Mouse (Mus musculus): ENCODE data around the gene Mob3a.

- TF ChIP-seq POLR2A (IDR thresholded peaks at IDR 0.05; ENCODE audit: insufficient read length, low read depth) (no peak), MAX (IDR thresholded peaks at IDR 0.05; ENCODE audit: low read depth) (no peak), USF1 (IDR thresholded peaks at IDR 0.05; ENCODE audit: low read depth) (no peak), TCF12 (IDR thresholded peaks at IDR 0.05; ENCODE audit: insufficient read depth, poor library complexity, severe bottlenecking) (no peak), POLR2AphosphoS2 (IDR thresholded peaks at IDR 0.05; ENCODE audit: insufficient read length, low read depth) (no peak), E2F4 (IDR thresholded peaks at IDR 0.05; ENCODE audit: insufficient read depth) (no peak), REST (IDR thresholded peaks at IDR 0.05; ENCODE audit: insufficient read depth, insufficient read length) (no peak), SRF (IDR thresholded peaks at IDR 0.05; ENCODE audit: control insufficient read depth, insufficient read length, low read depth) (no peak), TCF3 (IDR thresholded peaks at IDR 0.05; ENCODE audit: insufficient read length, low read depth) (no peak), MYOG (IDR thresholded peaks at IDR 0.05; ENCODE audit: control insufficient read depth in 1 of 3, insufficient read depth in 1 of 3, insufficient read length in 2 of 3, low read depth in 2 of 3) (peak in 1 of 3 experiments; percentile 23)
These were observed 23.0 kb downstream of the Mob3a start for GRCm38 (mm10) chr10:80678601-80679377.
